Mouse (Mus musculus): ENCODE measurements around the gene Specc1l.

Gene Specc1l

GRCm38 (mm10) chr10:75220722-75221121 lies 8.8 kb downstream of the Specc1l start:
- in situ Hi-C loops (cut with MboI; ENCODE audit: low pct_unique_long_range_greater_than_20kb in 1 of 2, low sequenced_read_pairs in 2 of 2, unreplicated experiment in 1 of 2) = no loop called here

- in situ Hi-C loops (cut with MboI; ENCODE audit: low pct_unique_long_range_greater_than_20kb in 1 of 2, low sequenced_read_pairs in 2 of 2, unreplicated experiment in 1 of 2) = no loop called here
Measured at GRCm38 (mm10) chr10:75221936-75222610, 10.2 kb downstream of the Specc1l start.

GRCm38 (mm10) chr10:75222611-75222998 lies 10.7 kb downstream of the Specc1l start:
- in situ Hi-C loops (cut with MboI; ENCODE audit: low pct_unique_long_range_greater_than_20kb in 1 of 2, low sequenced_read_pairs in 2 of 2, unreplicated experiment in 1 of 2) = no loop called here

GRCm38 (mm10) chr10:75224154-75224553 lies 12.3 kb downstream of the Specc1l start:
- in situ Hi-C loops (cut with MboI; ENCODE audit: low pct_unique_long_range_greater_than_20kb in 1 of 2, low sequenced_read_pairs in 2 of 2, unreplicated experiment in 1 of 2) = no loop called here

- in situ Hi-C loops (cut with MboI; ENCODE audit: low pct_unique_long_range_greater_than_20kb in 1 of 2, low sequenced_read_pairs in 2 of 2, unreplicated experiment in 1 of 2) = no loop called here
Measured at GRCm38 (mm10) chr10:75224630-75225029, 12.8 kb downstream of the Specc1l start.

- in situ Hi-C loops (cut with MboI; ENCODE audit: low pct_unique_long_range_greater_than_20kb in 1 of 2, low sequenced_read_pairs in 2 of 2, unreplicated experiment in 1 of 2) = no loop called here
Measured at GRCm38 (mm10) chr10:75227381-75227780, 15.5 kb downstream of the Specc1l start.

GRCm38 (mm10) chr10:75230572-75230971 lies 18.7 kb downstream of the Specc1l start:
- in situ Hi-C loops (cut with MboI; ENCODE audit: low pct_unique_long_range_greater_than_20kb in 1 of 2, low sequenced_read_pairs in 2 of 2, unreplicated experiment in 1 of 2) = no loop called here

GRCm38 (mm10) chr10:75231876-75232275 lies 20.0 kb downstream of the Specc1l start:
- in situ Hi-C loops (cut with MboI; ENCODE audit: low pct_unique_long_range_greater_than_20kb in 1 of 2, low sequenced_read_pairs in 2 of 2, unreplicated experiment in 1 of 2) = no loop called here

- in situ Hi-C loops (cut with MboI; ENCODE audit: low pct_unique_long_range_greater_than_20kb in 1 of 2, low sequenced_read_pairs in 2 of 2, unreplicated experiment in 1 of 2) = no loop called here
Measured at GRCm38 (mm10) chr10:75232612-75233155, 20.8 kb downstream of the Specc1l start.

GRCm38 (mm10) chr10:75233489-75233888 lies 21.6 kb downstream of the Specc1l start:
- in situ Hi-C loops (cut with MboI; ENCODE audit: low pct_unique_long_range_greater_than_20kb in 1 of 2, low sequenced_read_pairs in 2 of 2, unreplicated experiment in 1 of 2) = no loop called here

GRCm38 (mm10) chr10:75235726-75236125 lies 23.9 kb downstream of the Specc1l start:
- in situ Hi-C loops (cut with MboI; ENCODE audit: low pct_unique_long_range_greater_than_20kb in 1 of 2, low sequenced_read_pairs in 2 of 2, unreplicated experiment in 1 of 2) = no loop called here

- in situ Hi-C loops (cut with MboI; ENCODE audit: low pct_unique_long_range_greater_than_20kb in 1 of 2, low sequenced_read_pairs in 2 of 2, unreplicated experiment in 1 of 2) = no loop called here
Measured at GRCm38 (mm10) chr10:75236156-75236555, 24.3 kb downstream of the Specc1l start.

- in situ Hi-C loops (cut with MboI; ENCODE audit: low pct_unique_long_range_greater_than_20kb in 1 of 2, low sequenced_read_pairs in 2 of 2, unreplicated experiment in 1 of 2) = no loop called here
Measured at GRCm38 (mm10) chr10:75237166-75237565, 25.3 kb downstream of the Specc1l start.

GRCm38 (mm10) chr10:75240583-75241250 lies 28.8 kb downstream of the Specc1l start:
- in situ Hi-C loops (cut with MboI; ENCODE audit: low pct_unique_long_range_greater_than_20kb in 1 of 2, low sequenced_read_pairs in 2 of 2, unreplicated experiment in 1 of 2) = no loop called here

GRCm38 (mm10) chr10:75245806-75246205 lies 33.9 kb downstream of the Specc1l start:
- in situ Hi-C loops (cut with MboI; ENCODE audit: low pct_unique_long_range_greater_than_20kb in 1 of 2, low sequenced_read_pairs in 2 of 2, unreplicated experiment in 1 of 2) = no loop called here

- in situ Hi-C loops (cut with MboI; ENCODE audit: low pct_unique_long_range_greater_than_20kb in 1 of 2, low sequenced_read_pairs in 2 of 2, unreplicated experiment in 1 of 2) = no loop called here
Measured at GRCm38 (mm10) chr10:75246331-75246730, 34.5 kb downstream of the Specc1l start.

- in situ Hi-C loops (cut with MboI; ENCODE audit: low pct_unique_long_range_greater_than_20kb in 1 of 2, low sequenced_read_pairs in 2 of 2, unreplicated experiment in 1 of 2) = no loop called here
Measured at GRCm38 (mm10) chr10:75251011-75251410, 39.1 kb downstream of the Specc1l start.

- in situ Hi-C loops (cut with MboI; ENCODE audit: low pct_unique_long_range_greater_than_20kb in 1 of 2, low sequenced_read_pairs in 2 of 2, unreplicated experiment in 1 of 2) = no loop called here
Measured at GRCm38 (mm10) chr10:75252301-75253022, 40.6 kb downstream of the Specc1l start.

GRCm38 (mm10) chr10:75255091-75255490 lies 43.2 kb downstream of the Specc1l start:
- in situ Hi-C loops (cut with MboI; ENCODE audit: low pct_unique_long_range_greater_than_20kb in 1 of 2, low sequenced_read_pairs in 2 of 2, unreplicated experiment in 1 of 2) = no loop called here

All from mouse embryonic stem cell (cell line).